Mouse (Mus musculus) limb, embryonic 14.5 days (tissue): Measurements from ENCODE around the gene Parp11. TPM values are rescaled to one million over a fixed set of nuclear protein-coding genes. Genes with fewer than 3 reads are reported as not detected.

Experiments used
- ATAC-seq: fragments of 200-750 bp; cut with Nextera tagmentation; 2 replicates; pipeline ENCODE4 v1.8.0; 2017; ENCODE audit warnings: low read depth, moderate number of reproducible peaks, moderate TSS enrichment; ENCODE audit not compliant: low FRiP score
- DNase-seq: peaks from one replicate; pipeline ENCODE4 v3.0.0-alpha.2; 2015; ENCODE audit warnings: low spot score
- H3K27ac ChIP-seq: fragments of 300-500 bp; sonication (generic); replicated peaks from 2 replicates; pipeline ENCODE4 v1.5.1; 2014; ENCODE audit warnings: low read depth, mild to moderate bottlenecking, low read length, moderate library complexity, mixed read lengths
- H3K27me3 ChIP-seq: fragments of 300-500 bp; sonication (generic); 2 replicates; pipeline ENCODE4 v1.6.1; 2014; ENCODE audit warnings: low read length, mixed read lengths; ENCODE audit not compliant: control insufficient read depth, insufficient read depth
- H3K36me3 ChIP-seq: fragments of 300-500 bp; sonication (generic); 2 replicates; pipeline ENCODE4 v1.6.1; 2014; ENCODE audit warnings: mild to moderate bottlenecking, low read length, moderate library complexity, mixed read lengths; ENCODE audit not compliant: control insufficient read depth, insufficient read depth
- H3K4me1 ChIP-seq: fragments of 300-500 bp; sonication (generic); 2 replicates; pipeline ENCODE4 v1.6.1; 2014; ENCODE audit warnings: antibody characterized with exemption, low read length, mixed read lengths; ENCODE audit not compliant: control insufficient read depth, insufficient read depth
- H3K4me2 ChIP-seq: fragments of 300-500 bp; sonication (generic); replicated peaks from 2 replicates; pipeline ENCODE4 v1.6.1; 2014; ENCODE audit warnings: low read depth, mild to moderate bottlenecking, low read length, moderate library complexity; ENCODE audit not compliant: severe bottlenecking
- H3K4me3 ChIP-seq: fragments of 300-500 bp; sonication (generic); replicated peaks from 2 replicates; pipeline ENCODE4 v1.5.1; 2014; ENCODE audit warnings: low read length
- H3K9ac ChIP-seq: fragments of 300-500 bp; sonication (generic); 2 replicates; pipeline ENCODE4 v1.6.1; 2014; ENCODE audit warnings: mild to moderate bottlenecking, low read depth, low read length, moderate library complexity; ENCODE audit not compliant: severe bottlenecking
- H3K9me3 ChIP-seq: fragments of 300-500 bp; sonication (generic); 2 replicates; pipeline ENCODE4 v1.6.1; 2016; ENCODE audit warnings: low read length; ENCODE audit not compliant: control insufficient read depth
- POLR2A ChIP-seq: fragments of 200-500 bp; IDR thresholded peaks from 2 replicates; pipeline ENCODE4 v1.8.0; 2012; ENCODE audit warnings: inconsistent platforms, mild to moderate bottlenecking, moderate library complexity, borderline replicate concordance; ENCODE audit not compliant: insufficient read depth, insufficient read length; ENCODE audit errors: extremely low read depth
- WGBS: fragments of 180-500 bp; shearing (Covaris S2); extraction: QIAGEN DNeasy Blood & Tissue Kit; methylation state at CpG from one replicate; pipeline ENCODE4 v1.1.7; 2014; 5-methylcytosine and 5-hydroxymethylcytosine counted together
- polyA plus RNA-seq, 2 experiments: library from polyadenylated mRNA; depleted of rRNA in 1 of 2; stranded (reverse) in 1 of 2; unstranded in 1 of 2; fragments of >200 nt; fragmentation: Nextera tagmentation in 1 of 2; extraction: Ambion mirVana in 1 of 2; gene quantifications; 2 replicates each; pipeline versions ENCODE4 v1.2.1 to v1.2.3; 2012 to 2014

Parp11 gene
- polyA plus RNA-seq, 2 experiments: 25.4 to 27.8 TPM

- H3K27ac ChIP-seq: no peak overlapping the region
- DNase-seq (no peak), ATAC-seq (no peak)
- no peaks in the 10 kb centered on the region for H3K9me3 ChIP-seq
- no peak overlapping the region for H3K9ac ChIP-seq
- H3K27me3 ChIP-seq: no peaks in the 10 kb centered on the region
- WGBS: 71% methylated on average over 8 of the region's 8 CpGs
- no peaks in the 10 kb centered on the region for H3K4me1 ChIP-seq
- no peaks in the 10 kb centered on the region for H3K36me3 ChIP-seq
- TF ChIP-seq POLR2A: no peak
- no peak overlapping the region for H3K4me3 ChIP-seq
- H3K4me2 ChIP-seq: no peak overlapping the region
Measured at GRCm38 (mm10) chr6:127521176-127521575, 74.5 kb downstream of the Parp11 start.

DNA sequence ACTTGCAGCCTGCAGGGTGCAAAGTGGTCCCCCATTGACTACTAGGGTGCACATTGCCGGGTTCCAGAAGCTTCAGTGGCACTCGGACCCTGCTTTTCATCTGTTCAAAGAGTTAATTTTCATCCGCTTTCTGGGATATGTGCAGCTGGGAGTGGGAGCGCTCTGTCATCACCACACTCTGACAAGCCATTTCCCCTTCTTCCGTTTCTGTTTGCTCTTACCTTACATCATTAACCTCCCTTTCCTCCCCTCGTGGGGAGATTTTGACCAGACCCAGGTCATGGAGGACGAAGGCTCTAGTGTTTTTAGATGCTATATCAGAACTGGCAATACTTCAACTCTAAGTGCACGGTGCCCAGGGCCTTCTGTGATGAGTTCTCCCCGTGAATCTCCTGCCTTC is 75.7 kb downstream of the Parp11 start:
- DNase-seq (no peak), ATAC-seq (no peak)
- Histone ChIP-seq H3K27ac (no peak overlapping the region), H3K4me2 (no peak overlapping the region), H3K4me1 (no peaks in the 10 kb centered on the region), H3K36me3 (no peaks in the 10 kb centered on the region), H3K27me3 (no peaks in the 10 kb centered on the region), H3K4me3 (no peak overlapping the region), H3K9me3 (no peaks in the 10 kb centered on the region), H3K9ac (no peak overlapping the region)
- TF ChIP-seq POLR2A: no peak
- 55% methylated on average over 9 of the region's 9 CpGs for WGBS

GRCm38 (mm10) chr6:127524442-127524841 is 77.8 kb downstream of the Parp11 start:
- Histone ChIP-seq H3K27ac (no peak overlapping the region), H3K4me1 (no peaks in the 10 kb centered on the region), H3K4me3 (no peak overlapping the region), H3K27me3 (no peaks in the 10 kb centered on the region), H3K4me2 (no peak overlapping the region), H3K36me3 (no peaks in the 10 kb centered on the region), H3K9me3 (no peaks in the 10 kb centered on the region), H3K9ac (no peak overlapping the region)
- DNase-seq: peak; percentile 68
- 34% methylated on average over 8 of the region's 8 CpGs for WGBS
- no peak for TF ChIP-seq POLR2A
- ATAC-seq: no peak

GRCm38 (mm10) chr6:127528625-127529024 is 82.0 kb downstream of the Parp11 start:
- Histone ChIP-seq H3K4me1 (no peaks in the 10 kb centered on the region), H3K4me3 (no peak overlapping the region), H3K36me3 (no peaks in the 10 kb centered on the region), H3K4me2 (no peak overlapping the region), H3K9ac (no peak overlapping the region), H3K9me3 (no peaks in the 10 kb centered on the region), H3K27me3 (no peaks in the 10 kb centered on the region), H3K27ac (no peak overlapping the region)
- DNase-seq: no peak
- WGBS: 90% methylated on average over 7 of the region's 7 CpGs
- ATAC-seq: no peak
- no peak for TF ChIP-seq POLR2A

DNA sequence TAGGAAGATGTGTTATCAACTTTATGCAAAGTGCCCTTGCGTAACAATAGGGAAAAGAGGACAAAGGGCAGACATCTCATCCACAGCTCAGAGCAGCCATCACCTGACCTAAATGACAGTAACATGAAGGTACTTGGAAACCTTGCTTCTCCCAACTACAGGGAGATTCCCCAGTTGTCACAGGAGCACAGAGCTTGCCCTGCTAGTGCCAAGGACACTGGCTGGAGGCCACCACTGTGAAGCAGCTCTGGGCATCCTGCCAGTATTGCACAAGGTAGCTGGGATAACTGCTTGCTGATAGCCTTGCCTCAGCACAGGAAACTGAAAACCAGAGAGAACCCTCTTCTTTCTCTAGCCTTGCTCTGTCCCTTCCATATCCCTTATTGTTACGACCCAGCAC is 82.8 kb downstream of the Parp11 start:
- DNase-seq (no peak), ATAC-seq (no peak)
- H3K4me2 ChIP-seq: no peak overlapping the region
- no peak overlapping the region for H3K4me3 ChIP-seq
- H3K27ac ChIP-seq: no peak overlapping the region
- H3K9me3 ChIP-seq: no peaks in the 10 kb centered on the region
- H3K27me3 ChIP-seq: no peaks in the 10 kb centered on the region
- TF ChIP-seq POLR2A: no peak
- no peak overlapping the region for H3K9ac ChIP-seq
- no peaks in the 10 kb centered on the region for H3K36me3 ChIP-seq
- no peaks in the 10 kb centered on the region for H3K4me1 ChIP-seq
- 86% methylated on average over 2 of the region's 2 CpGs for WGBS

DNA sequence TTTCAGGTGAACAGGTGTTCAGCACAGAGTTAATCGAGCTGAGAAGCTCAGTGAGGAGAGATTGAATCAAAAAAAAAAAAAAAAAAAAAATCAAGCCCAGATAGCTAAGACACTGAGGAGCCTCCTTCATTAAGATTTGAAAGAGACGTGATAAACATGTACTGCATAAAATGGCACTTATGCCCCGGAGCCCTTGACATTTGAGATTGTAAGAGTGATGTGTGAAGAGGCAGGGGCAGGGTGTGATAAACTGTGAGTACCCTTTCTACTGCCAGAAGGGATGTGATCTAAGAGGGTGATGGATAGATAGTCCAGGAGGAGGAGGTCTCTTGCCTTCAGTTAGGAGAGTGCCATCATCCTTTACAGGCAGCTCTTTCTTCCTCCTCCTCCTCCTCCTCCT is 83.6 kb downstream of the Parp11 start:
- Histone ChIP-seq H3K36me3 (no peaks in the 10 kb centered on the region), H3K27ac (no peak overlapping the region), H3K9me3 (no peaks in the 10 kb centered on the region), H3K4me3 (no peak overlapping the region), H3K27me3 (no peaks in the 10 kb centered on the region), H3K4me1 (no peaks in the 10 kb centered on the region), H3K4me2 (no peak overlapping the region), H3K9ac (no peak overlapping the region)
- TF ChIP-seq POLR2A: no peak
- no peak for ATAC-seq
- WGBS: 62% methylated on average over 3 of the region's 3 CpGs
- DNase-seq: no peak
